Mouse (Mus musculus): Measurements from ENCODE around the gene Cmtm2b. TPM values are rescaled to one million over a fixed set of nuclear protein-coding genes. Genes with fewer than 3 reads are reported as not detected.

The Cmtm2b gene
- polyA plus RNA-seq, 1 experiment: not detected

DNA sequence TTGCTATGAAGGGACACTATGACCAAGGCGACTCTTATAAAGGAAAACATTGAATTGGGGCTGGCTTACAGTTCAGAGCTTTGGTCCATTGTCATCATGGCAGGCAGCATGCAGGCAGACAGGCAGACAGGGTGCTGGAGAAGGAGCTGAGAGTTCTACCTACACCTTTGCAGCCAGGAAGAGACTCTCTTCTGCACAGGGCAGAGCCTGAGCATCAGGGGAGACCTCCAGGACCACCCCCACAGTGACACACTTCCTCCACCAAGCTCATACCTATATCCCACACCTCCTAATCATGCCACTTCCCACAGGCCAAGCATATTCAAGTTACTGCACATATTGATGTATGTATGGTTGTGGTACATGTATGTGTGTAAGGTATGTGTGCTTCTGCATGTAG, 14.8 kb downstream of the Cmtm2b start:
- DNase-seq (ENCODE audit: low read depth): no peak
- no peak for TF ChIP-seq CTCF (IDR thresholded peaks at IDR 0.05; ENCODE audit: borderline replicate concordance, extremely low read depth, insufficient read depth, insufficient read length)
- TF ChIP-seq POLR2A (IDR thresholded peaks at IDR 0.05; ENCODE audit: borderline replicate concordance, extremely low read depth, insufficient read depth, insufficient read length, poor library complexity, severe bottlenecking): no peak

DNA sequence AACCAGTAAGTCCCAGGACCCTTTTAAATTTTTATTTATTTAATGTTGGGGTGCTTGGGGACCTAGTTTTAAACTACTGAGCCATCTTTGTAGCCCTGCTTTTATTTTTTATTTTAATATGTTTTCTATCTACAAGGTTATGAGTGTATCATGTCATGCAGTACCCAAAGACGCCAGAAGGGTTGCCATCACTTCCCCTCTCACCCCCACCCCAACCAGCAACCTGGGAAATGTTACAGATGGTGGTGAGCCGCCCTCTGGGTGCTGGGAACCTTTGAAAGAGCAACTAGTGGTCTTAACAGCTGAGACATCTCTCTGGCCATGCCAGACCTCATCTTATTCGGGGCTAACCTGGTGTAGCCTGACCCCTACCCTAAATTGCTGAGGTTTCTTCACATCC, 15.9 kb downstream of the Cmtm2b start:
- DNase-seq (ENCODE audit: low read depth): no peak
- TF ChIP-seq CTCF (IDR thresholded peaks at IDR 0.05; ENCODE audit: borderline replicate concordance, extremely low read depth, insufficient read depth, insufficient read length) (peak; percentile 27; the same call in 1 of the 2 replicates), POLR2A (IDR thresholded peaks at IDR 0.05; ENCODE audit: borderline replicate concordance, extremely low read depth, insufficient read depth, insufficient read length, poor library complexity, severe bottlenecking) (no peak)

DNA sequence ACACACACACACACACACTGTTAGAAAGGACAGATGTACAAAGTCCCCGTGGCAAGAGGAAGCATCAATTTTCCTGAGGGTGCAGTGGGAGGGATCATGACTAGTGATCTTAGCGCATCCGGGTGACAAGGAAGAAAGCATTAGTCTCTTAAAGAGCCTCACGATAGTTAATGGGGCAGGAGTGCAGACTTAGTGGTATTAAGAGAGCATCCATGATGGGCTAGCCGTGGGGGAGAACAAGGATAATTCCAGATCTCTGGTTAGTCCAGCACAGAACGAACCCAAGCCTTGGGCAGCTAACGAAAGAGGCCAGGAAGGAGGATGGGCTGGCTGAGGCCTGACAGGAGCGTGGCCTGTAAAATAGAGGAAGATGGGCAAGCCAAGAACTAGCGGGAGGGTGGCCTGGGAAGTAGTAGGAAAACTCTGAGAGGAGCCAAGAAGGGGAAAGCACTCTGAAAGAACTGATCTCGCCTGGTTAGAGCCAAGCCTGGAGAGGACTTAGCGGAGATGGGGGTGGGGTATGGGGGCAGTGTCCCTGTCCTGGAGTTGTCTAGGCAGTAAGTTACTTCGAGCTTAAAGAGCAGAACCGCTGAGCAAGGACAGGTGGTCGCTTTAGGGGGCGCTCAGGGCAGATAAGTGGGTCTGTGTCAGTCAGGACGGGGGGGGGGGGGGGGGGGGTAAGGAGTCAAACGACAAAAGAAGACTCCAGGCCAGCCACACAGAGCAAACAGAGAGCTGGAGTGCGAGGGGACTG, 17.4 kb downstream of the Cmtm2b start, which contains the start of gene Cmtm3:
Cmtm3 (plus strand) TSS at position 182 of the 754 bp plus-strand sequence.
- DNase-seq (ENCODE audit: low read depth): peak; percentile 46
- no peak for TF ChIP-seq CTCF (IDR thresholded peaks at IDR 0.05; ENCODE audit: borderline replicate concordance, extremely low read depth, insufficient read depth, insufficient read length)
- TF ChIP-seq POLR2A (IDR thresholded peaks at IDR 0.05; ENCODE audit: borderline replicate concordance, extremely low read depth, insufficient read depth, insufficient read length, poor library complexity, severe bottlenecking): no peak

DNA sequence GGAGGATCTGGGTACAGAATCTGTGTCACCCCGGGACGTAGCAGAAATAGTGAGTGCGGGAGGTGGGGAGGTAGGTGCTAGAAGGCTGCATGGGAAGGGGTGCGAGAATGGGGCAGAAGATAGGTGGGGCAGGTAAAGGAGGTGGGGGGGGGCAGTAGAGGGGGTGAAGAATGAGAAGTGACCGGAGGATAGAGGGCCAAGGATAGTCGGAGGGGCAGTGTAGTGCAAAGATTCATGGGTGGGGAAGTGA, 17.9 kb downstream of the Cmtm2b start:
- no peak for DNase-seq (ENCODE audit: low read depth)
- no peak for TF ChIP-seq POLR2A (IDR thresholded peaks at IDR 0.05; ENCODE audit: borderline replicate concordance, extremely low read depth, insufficient read depth, insufficient read length, poor library complexity, severe bottlenecking)
- TF ChIP-seq CTCF (IDR thresholded peaks at IDR 0.05; ENCODE audit: borderline replicate concordance, extremely low read depth, insufficient read depth, insufficient read length): no peak

DNA sequence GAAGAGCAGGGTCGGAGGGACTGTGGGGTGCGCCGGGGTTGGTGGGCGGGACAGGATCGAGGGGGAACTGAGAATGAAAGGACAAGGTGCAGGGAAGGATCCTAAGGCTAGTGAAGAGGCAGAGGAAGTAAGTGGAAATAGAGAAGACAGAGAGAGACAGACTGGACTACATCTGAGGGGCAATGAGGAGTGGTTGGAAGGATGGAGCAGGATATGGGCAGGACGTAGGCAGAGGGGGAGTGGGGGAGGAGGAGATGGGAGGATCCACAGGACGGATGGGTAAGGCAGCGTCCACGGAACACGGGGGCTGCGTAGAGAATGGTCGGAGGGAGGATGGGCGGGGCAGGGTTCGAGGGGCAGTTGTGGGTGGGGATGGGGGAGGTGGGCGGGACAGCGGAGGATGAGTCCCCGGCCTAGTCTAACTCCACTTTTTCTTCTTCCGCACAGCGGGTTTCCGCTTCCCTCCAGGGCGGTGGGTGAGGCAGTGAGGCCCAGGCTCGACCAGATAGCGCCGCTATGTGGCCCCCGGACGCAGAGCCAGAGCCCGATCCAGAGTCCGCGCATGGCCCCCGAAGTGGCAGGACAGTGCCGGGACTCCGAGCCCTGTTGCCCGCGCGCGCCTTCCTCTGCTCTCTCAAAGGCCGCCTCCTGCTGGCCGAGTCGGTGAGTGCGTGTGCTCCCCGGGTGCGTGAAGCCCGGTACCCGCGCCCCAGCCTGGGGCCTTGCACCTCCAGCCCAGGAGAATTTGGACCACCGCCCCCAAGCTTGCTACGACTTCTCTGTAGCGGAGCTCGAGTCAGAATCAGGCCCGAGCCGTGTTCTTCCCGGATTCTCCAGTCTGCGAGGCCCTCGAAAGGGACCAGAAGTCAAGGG, 18.4 kb downstream of the Cmtm2b start:
- peak; percentile 81 for DNase-seq (ENCODE audit: low read depth)
- TF ChIP-seq CTCF (IDR thresholded peaks at IDR 0.05; ENCODE audit: borderline replicate concordance, extremely low read depth, insufficient read depth, insufficient read length) (peak; percentile 63), POLR2A (IDR thresholded peaks at IDR 0.05; ENCODE audit: borderline replicate concordance, extremely low read depth, insufficient read depth, insufficient read length, poor library complexity, severe bottlenecking) (peak; percentile 32; the same call in 1 of the 2 replicates)

DNA sequence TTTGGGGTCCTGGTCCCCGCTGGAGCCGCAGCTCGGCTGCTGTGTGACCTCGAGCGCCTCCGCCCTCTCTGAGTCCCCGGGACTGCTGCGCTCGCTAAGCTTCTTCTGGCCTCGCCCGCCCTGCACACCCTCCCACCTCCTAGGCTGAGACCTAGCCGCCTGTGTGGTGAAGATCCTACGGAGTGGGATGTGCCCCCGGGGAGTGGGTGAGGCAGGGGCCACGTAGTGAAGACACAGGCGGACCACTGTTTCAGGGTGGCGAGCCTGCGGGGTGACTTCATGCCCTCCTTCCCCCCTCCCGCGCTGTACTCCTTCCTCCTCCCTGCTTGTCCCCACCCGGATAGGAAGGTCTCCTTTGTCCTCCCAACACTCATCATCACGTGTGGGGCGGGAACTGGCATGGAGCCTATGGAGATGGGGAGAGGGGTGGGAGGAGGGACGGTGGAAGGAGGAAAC, 19.1 kb downstream of the Cmtm2b start:
- peak; percentile 87 for DNase-seq (ENCODE audit: low read depth)
- TF ChIP-seq CTCF (IDR thresholded peaks at IDR 0.05; ENCODE audit: borderline replicate concordance, extremely low read depth, insufficient read depth, insufficient read length) (no peak), POLR2A (IDR thresholded peaks at IDR 0.05; ENCODE audit: borderline replicate concordance, extremely low read depth, insufficient read depth, insufficient read length, poor library complexity, severe bottlenecking) (peak; percentile 23; the same call in 1 of the 2 replicates)

DNA sequence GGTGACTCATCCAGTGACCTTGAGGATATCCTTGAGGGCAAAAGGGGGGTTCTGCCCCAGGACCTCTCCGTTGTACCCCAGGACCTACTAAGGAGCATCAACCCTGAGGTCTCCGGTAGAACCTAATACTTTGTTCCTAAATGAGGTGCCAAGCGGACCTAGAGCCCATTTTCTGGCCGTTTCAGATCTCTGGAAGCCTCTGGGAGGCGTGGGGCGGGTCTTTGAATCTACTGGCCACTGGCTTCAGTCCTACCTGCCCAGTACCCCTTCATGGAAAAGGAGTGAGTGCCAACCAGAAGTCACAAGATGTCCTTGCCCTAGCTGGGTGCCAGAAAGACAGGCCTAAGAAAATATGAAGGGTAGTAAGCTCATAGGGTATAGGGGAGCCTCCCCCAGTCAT, 19.6 kb downstream of the Cmtm2b start:
- no peak for TF ChIP-seq CTCF (IDR thresholded peaks at IDR 0.05; ENCODE audit: borderline replicate concordance, extremely low read depth, insufficient read depth, insufficient read length)
- no peak for TF ChIP-seq POLR2A (IDR thresholded peaks at IDR 0.05; ENCODE audit: borderline replicate concordance, extremely low read depth, insufficient read depth, insufficient read length, poor library complexity, severe bottlenecking)
- no peak for DNase-seq (ENCODE audit: low read depth)

DNA sequence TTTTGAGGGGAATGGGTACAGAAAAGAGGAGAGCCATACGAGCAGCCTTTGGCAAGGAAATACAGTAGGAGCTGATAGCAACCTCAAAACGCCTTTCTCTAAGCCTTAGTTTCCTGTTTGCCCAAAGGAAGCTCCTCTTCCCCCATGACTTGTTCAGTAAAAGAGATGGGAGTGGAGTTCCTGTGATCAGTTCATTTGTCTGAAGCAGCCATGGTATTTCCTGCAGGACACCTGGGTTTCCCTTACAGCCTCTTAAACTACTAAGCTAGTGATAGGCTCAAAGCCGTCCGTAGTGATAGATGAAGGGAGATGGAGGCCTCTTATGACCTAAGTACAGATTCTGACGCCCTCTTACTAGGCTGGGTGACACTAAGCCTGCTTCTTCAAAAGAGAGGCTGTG, 20.4 kb downstream of the Cmtm2b start:
- no peak for TF ChIP-seq POLR2A (IDR thresholded peaks at IDR 0.05; ENCODE audit: borderline replicate concordance, extremely low read depth, insufficient read depth, insufficient read length, poor library complexity, severe bottlenecking)
- no peak for TF ChIP-seq CTCF (IDR thresholded peaks at IDR 0.05; ENCODE audit: borderline replicate concordance, extremely low read depth, insufficient read depth, insufficient read length)
- no peak for DNase-seq (ENCODE audit: low read depth)

DNA sequence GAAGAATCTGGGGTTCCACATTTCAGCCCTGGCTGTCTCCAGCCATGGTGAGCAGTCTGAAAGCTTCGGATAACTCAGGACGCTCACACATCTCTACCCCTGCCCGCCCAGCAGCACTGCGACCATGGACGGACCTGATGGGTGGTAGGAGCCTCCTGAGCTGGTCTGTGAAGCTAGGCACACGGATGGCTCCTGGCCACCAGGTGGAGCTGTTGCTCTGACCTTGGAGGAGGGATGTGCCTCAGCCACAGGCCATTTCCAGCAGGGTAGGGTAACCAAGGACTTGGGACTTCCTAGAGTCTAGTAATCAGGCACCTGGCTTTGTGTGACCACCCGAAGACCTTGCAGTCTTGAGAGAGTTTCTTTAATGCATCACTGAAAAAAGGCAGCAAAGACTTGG, 21.9 kb downstream of the Cmtm2b start:
- DNase-seq (ENCODE audit: low read depth): peak; percentile 91
- TF ChIP-seq POLR2A (IDR thresholded peaks at IDR 0.05; ENCODE audit: borderline replicate concordance, extremely low read depth, insufficient read depth, insufficient read length, poor library complexity, severe bottlenecking) (no peak), CTCF (IDR thresholded peaks at IDR 0.05; ENCODE audit: borderline replicate concordance, extremely low read depth, insufficient read depth, insufficient read length) (peak; percentile 95)

DNA sequence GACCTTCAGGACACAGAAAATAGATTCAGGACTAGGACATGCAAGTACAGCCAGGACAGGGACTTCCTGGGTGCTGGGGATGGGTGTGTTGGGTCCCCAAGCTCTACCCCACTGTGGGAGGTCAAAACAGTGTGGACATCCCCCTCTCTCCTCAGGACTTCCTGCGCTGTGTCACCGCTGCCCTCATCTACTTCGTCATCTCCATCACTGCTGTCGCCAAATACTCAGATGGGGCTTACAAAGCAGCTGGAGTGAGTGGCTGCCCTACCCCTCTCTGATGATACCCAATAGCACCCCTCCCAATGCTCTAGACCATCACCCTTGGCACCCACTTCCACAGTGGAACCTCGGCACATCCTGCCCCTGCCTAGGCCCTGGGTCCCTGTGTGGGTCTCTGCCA, 22.6 kb downstream of the Cmtm2b start:
- TF ChIP-seq POLR2A (IDR thresholded peaks at IDR 0.05; ENCODE audit: borderline replicate concordance, extremely low read depth, insufficient read depth, insufficient read length, poor library complexity, severe bottlenecking) (no peak), CTCF (IDR thresholded peaks at IDR 0.05; ENCODE audit: borderline replicate concordance, extremely low read depth, insufficient read depth, insufficient read length) (no peak)

DNA sequence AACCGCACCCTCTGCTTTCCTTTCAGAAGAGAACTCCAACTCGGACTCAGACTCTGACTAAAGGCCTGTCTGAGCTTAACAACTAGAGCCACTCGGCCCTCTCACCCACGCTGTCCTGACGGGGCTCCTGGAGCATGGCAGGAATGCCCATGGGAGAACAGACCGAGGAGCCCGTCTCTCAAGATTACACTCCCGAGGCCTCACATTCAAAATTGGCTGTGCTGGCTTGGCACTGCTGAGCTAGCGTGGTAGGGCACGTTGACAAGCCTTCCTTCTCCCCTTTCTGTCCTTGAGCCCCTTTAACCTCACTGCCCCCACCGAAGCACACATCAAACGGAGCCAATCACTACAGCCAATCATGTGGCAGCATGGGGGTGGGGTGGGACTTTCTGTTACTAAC, 24.7 kb downstream of the Cmtm2b start:
- TF ChIP-seq POLR2A (IDR thresholded peaks at IDR 0.05; ENCODE audit: borderline replicate concordance, extremely low read depth, insufficient read depth, insufficient read length, poor library complexity, severe bottlenecking): no peak
- TF ChIP-seq CTCF (IDR thresholded peaks at IDR 0.05; ENCODE audit: borderline replicate concordance, extremely low read depth, insufficient read depth, insufficient read length): no peak
- DNase-seq (ENCODE audit: low read depth): no peak

More for the DNA sequence above, 22.6 kb downstream of the Cmtm2b start:
- no peak for DNase-seq (ENCODE audit: low read depth)

Measured in brain, embryonic 14.5 days (tissue).